Mouse (Mus musculus): Measurements from ENCODE around the gene Rasd1. TPM values are rescaled to one million over a fixed set of nuclear protein-coding genes. Genes with fewer than 3 reads are reported as not detected.

Gene Rasd1
- total and polyA plus RNA-seq, 3 experiments, result 0.06 TPM; not detected in 2

DNA sequence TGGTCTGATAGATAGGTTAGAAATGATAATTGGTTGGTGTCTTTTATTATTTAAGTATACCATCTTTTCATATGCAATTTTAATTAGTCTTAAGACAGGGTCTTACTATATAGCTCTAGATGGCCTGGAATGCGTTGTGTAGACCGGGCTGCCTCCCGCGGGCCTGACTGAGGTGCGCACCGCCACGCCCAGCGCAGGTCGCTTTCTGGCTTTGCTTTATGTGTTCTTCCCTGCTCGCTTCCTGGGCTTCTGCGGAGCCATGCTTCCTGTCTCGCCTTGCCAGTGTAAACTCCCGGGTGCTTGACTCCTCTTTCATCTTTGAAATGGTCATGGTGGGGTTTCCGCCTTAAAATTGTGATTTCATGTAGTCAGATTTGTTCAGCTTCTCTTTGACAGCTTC is 11.9 kb downstream of the Rasd1 start:
- no peak for DNase-seq (ENCODE audit: low read depth, low spot score)
- Histone ChIP-seq H3K4me3 (ENCODE audit: control insufficient read depth in 1 of 2, insufficient read depth in 1 of 2, low read depth in 2 of 2, low read length in 2 of 2) (no peak overlapping the region), H3K36me3 (ENCODE audit: control insufficient read depth in 1 of 2, insufficient read depth in 2 of 2, low read length in 2 of 2) (peaks cover 0 to 7% of the 10 kb centered on the region in 2 experiments; a peak in 3 of 4 replicates), H3K27ac (ENCODE audit: control insufficient read depth, low read depth, low read length) (no peak overlapping the region), H3K79me2 (ENCODE audit: control insufficient read depth, insufficient read depth, low read length, poor library complexity) (peaks cover 30% of the 10 kb centered on the region), H3K9me3 (replicated peaks; ENCODE audit: insufficient read depth, low read length) (no peaks in the 10 kb centered on the region), H3K27me3 (ENCODE audit: control insufficient read depth in 1 of 2, insufficient read depth in 2 of 2, low read length in 2 of 2) (no peaks in the 10 kb centered on the region), H3K9ac (ENCODE audit: control insufficient read depth, low read depth, low read length, poor library complexity, severe bottlenecking) (no peak overlapping the region), H3K4me1 (ENCODE audit: control insufficient read depth in 1 of 2, insufficient read depth in 2 of 2, low read length in 2 of 2) (peaks cover 0 to 8% of the 10 kb centered on the region in 2 experiments; a peak in 2 of 4 replicates)
- TF ChIP-seq CHD2 (IDR thresholded peaks at IDR 0.05; ENCODE audit: low read length) (no peak), GABPA (IDR thresholded peaks at IDR 0.05; ENCODE audit: low read depth, low read length) (no peak), MYC (IDR thresholded peaks at IDR 0.05; ENCODE audit: low read depth, low read length) (no peak), ZNF384 (IDR thresholded peaks at IDR 0.05; ENCODE audit: low read depth, low read length) (no peak), MYB (IDR thresholded peaks at IDR 0.05; ENCODE audit: low read depth, low read length) (no peak), KAT2A (conservative IDR thresholded peaks at IDR 0.05; ENCODE audit: low read depth, low read length) (no peak), MAX (IDR thresholded peaks at IDR 0.05; ENCODE audit: low read length) (no peak), CTCF (IDR thresholded peaks at IDR 0.05 in 2 of 3, conservative IDR thresholded peaks at IDR 0.05 in 1 of 3; ENCODE audit: control insufficient read depth in 1 of 3, insufficient read depth in 1 of 3, low read depth in 2 of 3, low read length in 3 of 3, poor library complexity in 1 of 3, severe bottlenecking in 1 of 3) (no peak), CHD1 (IDR thresholded peaks at IDR 0.05; ENCODE audit: low read depth, low read length) (no peak), NELFE (IDR thresholded peaks at IDR 0.05; ENCODE audit: low read depth, low read length) (no peak), MAFK (IDR thresholded peaks at IDR 0.05; ENCODE audit: borderline replicate concordance, low read depth, low read length) (no peak), ETS1 (IDR thresholded peaks at IDR 0.05; ENCODE audit: low read depth, low read length) (no peak)

DNA sequence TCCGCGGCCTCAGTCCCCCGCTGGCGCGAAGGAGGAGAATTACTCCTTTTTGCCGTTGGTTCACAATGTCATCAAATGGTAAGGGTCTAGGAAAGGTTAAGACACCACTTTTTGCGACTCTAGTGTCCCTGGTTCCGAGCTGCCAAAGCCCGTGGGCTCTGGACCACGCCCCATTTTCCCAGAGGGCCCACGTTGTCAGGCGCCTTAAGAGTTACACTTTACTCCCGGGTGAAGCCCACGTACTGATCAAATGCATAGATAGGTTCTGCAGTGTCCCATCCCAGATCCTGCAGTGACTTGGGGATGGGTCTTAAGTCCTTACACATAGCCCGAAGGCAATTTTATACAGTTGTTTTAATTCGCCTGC is 16.4 kb downstream of the Rasd1 start:
- TF ChIP-seq E2F4 (IDR thresholded peaks at IDR 0.05; ENCODE audit: borderline replicate concordance, low read depth, low read length) (no peak), MXI1 (IDR thresholded peaks at IDR 0.05; ENCODE audit: low read depth, low read length) (peak; percentile 15; the same call in 1 of the 2 replicates), POLR2A (IDR thresholded peaks at IDR 0.05; ENCODE audit: control insufficient read depth in 1 of 2, insufficient read depth in 1 of 2, low read depth in 1 of 2, low read length in 2 of 2, poor library complexity in 1 of 2) (peak in 1 of 2 experiments; percentile 34; a peak in 1 of 4 replicates), MAX (IDR thresholded peaks at IDR 0.05; ENCODE audit: low read length) (peak; percentile 67; the same call in 1 of the 2 replicates), GATA1 (IDR thresholded peaks at IDR 0.05; ENCODE audit: low read depth, low read length) (peak; percentile 59)
- Histone ChIP-seq H3K79me2 (ENCODE audit: control insufficient read depth, insufficient read depth, low read length, poor library complexity) (peaks cover 29% of the 10 kb centered on the region), H3K4me3 (ENCODE audit: control insufficient read depth in 1 of 2, insufficient read depth in 1 of 2, low read depth in 2 of 2, low read length in 2 of 2) (peak overlapping the region; percentile 66 to 89), H3K27ac (ENCODE audit: control insufficient read depth, low read depth, low read length) (peak overlapping the region; percentile 48), H3K36me3 (ENCODE audit: control insufficient read depth in 1 of 2, insufficient read depth in 2 of 2, low read length in 2 of 2) (peaks cover 0 to 13% of the 10 kb centered on the region in 2 experiments; a peak in 2 of 4 replicates), H3K27me3 (ENCODE audit: control insufficient read depth in 1 of 2, insufficient read depth in 2 of 2, low read length in 2 of 2) (no peaks in the 10 kb centered on the region), H3K9ac (ENCODE audit: control insufficient read depth, low read depth, low read length, poor library complexity, severe bottlenecking) (peak overlapping the region; percentile 90), H3K4me1 (ENCODE audit: control insufficient read depth in 1 of 2, insufficient read depth in 2 of 2, low read length in 2 of 2) (peaks cover 3 to 15% of the 10 kb centered on the region in 2 experiments; a peak in 3 of 4 replicates), H3K9me3 (replicated peaks; ENCODE audit: insufficient read depth, low read length) (no peaks in the 10 kb centered on the region)
- peak; percentile 77 for DNase-seq (ENCODE audit: low read depth, low spot score)
